Mouse (Mus musculus) left cerebral cortex, adult 11 months (tissue): ENCODE results near the gene Colgalt2.
"Not testable (repeated sequence)": the region's sequence is repeated elsewhere in the genome, so short reads cannot be mapped to it uniquely, and the experiment has no call there.

ENCODE experiments used
- DNase-seq: peaks from one replicate; pipeline ENCODE4 v3.0.0; 2022; ENCODE audit warnings: low spot score

Colgalt2 gene

GRCm38 (mm10) chr1:152399790-152400555 is at the start of gene Colgalt2:
Gene Colgalt2, plus strand, starts transcription at chr1:152399830.
- DNase-seq: no peak

DNA sequence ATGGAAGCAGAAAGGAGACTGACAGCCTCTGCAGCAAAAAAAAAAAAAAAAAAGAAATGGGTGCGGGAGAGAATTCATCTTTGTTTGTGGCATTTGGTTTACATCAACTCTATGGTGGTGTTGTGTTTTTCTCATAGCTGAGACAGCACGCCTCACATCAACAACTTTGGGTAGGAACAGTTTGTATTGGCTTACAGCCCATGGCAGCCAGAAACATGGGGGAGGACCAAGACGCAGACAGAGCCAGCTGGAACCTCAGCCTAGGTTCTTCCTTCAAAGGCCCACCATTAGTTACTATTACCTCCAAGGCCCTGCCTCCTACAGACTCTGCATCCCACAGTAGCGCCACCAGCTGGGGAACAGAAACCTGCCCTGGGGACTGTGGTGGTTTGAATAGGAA is 42.9 kb upstream of the Colgalt2 start:
- no peak for DNase-seq

DNA sequence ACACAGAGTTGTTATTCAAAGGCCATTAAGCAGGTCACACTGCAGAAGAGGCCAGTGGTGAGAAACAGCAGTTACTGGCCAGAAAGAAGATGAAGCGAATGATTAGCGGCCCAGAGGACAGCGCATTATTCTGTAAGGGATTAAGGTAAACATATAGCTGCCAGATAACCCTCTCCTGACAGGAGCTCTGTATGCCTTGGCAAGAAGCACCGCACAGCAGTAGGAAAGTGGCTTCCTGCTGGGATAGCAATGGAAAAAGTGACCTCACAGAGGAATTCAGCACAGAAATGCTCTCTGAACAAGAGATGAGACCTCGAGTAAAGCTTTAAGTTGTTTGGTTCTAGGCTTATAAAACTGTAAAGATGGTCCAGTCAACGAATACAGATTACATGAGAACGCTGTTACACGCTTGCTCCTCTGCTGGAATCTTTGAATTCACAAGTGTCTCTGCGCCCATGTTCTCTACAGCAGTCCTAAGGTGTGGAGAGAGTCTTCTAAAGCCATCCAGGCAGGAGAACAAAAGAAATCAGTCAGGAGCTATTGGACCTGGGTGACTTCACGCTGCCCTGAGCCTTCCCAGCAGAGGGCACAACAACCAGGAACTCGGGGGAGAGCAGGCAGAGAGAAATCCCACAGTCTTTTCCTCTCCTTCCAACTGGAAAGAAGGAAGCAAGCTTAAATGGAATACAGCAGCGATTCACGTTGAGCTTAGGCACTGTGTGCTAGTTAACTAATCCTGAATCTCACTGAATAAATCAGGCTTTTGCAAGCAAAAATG is 31.1 kb upstream of the Colgalt2 start:
- DNase-seq: no peak

GRCm38 (mm10) chr1:152369139-152369538 is 30.5 kb upstream of the Colgalt2 start:
- DNase-seq: peak; percentile 64

- DNase-seq: no peak
Measured at GRCm38 (mm10) chr1:152378311-152378710, 21.3 kb upstream of the Colgalt2 start.

GRCm38 (mm10) chr1:152384589-152384988 is 15.0 kb upstream of the Colgalt2 start:
- DNase-seq: no peak

DNA sequence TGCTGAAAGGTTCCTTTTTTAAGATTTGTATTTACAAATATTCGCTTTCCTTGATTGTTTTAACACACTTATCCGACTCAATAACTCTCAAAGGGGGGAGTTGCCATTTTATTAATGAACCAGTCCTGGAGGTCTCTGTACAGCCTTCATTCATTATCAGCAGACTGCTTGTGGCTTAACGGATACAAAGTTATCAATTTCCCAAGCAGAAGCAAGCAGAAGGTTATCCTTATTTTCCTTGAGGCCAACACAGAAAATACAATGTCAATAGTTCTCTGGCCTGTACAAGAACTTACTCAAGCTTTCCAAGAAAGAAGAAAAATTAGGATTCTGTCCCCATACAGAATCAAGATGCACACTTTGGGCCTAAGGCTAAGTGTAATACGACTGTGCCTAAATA is 13.9 kb upstream of the Colgalt2 start:
- DNase-seq: not testable (repeated sequence)

DNA sequence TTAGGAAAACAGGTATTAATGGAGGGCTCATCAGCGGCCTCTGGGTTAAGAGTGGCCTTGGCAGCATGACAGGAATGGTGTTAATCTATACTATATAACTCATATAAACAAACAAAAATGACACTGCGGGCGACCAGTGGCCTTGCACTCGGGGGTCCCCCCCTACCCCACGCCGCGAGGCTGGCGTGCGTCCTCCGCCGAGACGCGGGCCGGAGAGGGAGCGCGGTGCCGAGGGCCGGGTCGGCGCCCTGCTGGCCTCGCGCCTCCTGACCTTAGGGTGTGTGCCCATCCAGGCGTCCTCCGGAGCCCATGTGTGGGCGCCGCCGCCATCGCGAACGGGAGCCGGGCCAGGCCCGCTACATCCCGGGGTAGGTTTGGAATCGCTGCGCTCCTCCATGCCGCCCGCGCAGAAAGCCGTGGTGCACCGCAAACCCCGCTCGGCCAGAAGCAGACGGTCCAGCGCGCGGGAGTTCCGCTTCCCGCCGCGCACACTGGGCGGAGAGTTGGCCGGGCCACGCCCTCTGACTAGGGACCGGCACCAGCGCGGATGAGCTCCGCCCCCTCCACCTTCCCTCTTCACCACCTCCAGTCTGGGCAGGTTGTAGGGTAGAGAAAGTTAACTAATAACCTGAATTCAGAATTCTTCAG is 13.3 kb upstream of the Colgalt2 start, which contains the start of gene Tsen15:
Gene Tsen15 (minus strand): TSS at position 501 of the 648 bp plus-strand sequence.
- DNase-seq: peak; percentile 73

GRCm38 (mm10) chr1:152389271-152389670 is 10.4 kb upstream of the Colgalt2 start:
- no peak for DNase-seq

GRCm38 (mm10) chr1:152394137-152394536 is 5.5 kb upstream of the Colgalt2 start:
- no peak for DNase-seq

- DNase-seq: no peak
Measured at GRCm38 (mm10) chr1:152394956-152395515, 4.6 kb upstream of the Colgalt2 start.

DNA sequence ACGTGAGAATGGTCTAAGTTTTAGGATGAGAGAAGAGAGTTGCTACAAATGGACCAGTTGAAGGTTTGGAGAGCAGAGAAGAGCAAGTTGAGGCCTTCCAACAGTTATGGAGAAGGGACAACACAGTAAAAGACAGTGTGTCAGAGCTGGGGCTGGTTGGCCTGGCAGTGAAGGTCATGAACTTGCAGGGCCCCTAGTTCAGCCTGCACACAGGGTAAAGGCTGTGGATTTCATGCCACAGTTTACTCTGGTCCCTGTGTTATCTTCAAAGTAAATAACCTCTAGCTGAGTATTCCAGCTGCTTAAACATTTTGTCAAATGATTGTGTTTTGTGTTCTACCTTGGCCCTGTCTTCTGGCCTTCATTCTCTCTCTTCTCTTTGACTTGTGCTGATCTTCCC is 922 bp upstream of the Colgalt2 start:
- no peak for DNase-seq

DNA sequence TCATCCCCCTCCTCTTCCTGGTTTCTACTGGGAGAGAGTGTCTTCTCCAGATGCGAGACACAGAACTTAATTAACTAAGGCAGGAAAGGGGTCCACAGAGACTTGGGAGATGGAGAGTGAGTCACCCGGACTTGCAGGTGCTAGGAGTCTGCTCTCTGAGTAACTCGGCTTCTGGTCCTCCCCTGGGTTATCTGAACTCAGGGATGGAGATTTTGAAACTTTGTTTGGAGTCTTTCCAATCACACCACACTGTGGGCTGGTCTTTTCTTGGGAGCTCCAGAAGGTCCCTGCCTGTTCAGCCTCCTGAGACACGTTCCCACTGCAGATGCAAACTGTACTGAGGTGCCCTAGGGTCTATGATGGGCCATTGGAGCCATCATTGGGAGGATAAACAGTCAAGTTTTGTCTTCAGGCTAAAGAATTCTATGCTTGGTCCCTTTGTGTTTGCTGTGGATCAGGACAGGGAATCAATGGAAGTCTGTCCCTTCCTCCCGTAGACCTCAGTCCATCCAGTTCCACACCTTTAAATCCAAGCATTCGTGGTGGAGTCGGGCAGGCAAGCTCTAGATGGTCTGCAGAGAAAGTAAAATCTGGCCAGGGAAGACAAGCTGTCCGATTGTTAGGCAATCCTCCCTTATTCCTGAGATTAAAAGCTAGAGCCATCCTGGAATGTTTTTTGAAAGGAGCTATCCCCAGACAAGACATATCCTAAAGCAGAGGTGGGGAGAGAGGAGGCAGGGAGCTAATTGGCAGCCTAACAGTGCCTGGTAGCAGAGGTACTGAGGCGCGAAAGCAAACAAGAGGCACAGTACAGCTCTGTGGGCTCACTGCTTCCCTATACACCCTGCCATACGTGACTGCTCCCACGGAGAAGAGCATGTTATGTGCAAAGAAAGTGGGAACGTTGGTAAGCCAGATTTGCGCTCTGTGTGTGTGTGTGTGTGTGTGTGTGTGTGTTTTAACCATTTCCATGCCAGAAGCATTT is 1.2 kb downstream of the Colgalt2 start:
- DNase-seq: no peak

GRCm38 (mm10) chr1:152407021-152407946 is 7.7 kb downstream of the Colgalt2 start:
- no peak for DNase-seq

DNA sequence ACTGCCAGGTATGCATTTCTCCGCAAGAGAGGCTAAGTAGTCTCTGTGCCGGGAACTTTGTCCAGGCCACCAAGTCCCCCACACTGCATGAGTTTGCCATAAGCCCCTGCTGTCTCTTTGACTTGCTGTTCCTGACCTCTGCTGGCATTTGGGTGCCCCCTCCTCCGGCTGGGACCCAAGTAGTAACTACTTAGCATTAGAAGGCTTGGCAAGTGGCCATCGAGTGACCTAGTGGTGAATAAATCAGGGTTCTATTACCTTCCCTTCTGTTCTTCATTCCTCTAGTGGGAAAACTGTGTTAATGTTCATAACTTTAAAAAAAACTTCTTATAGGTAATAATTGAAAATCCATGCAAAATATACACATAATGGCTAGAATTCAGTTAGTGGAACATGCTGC is 9.7 kb downstream of the Colgalt2 start:
- no peak for DNase-seq

DNA sequence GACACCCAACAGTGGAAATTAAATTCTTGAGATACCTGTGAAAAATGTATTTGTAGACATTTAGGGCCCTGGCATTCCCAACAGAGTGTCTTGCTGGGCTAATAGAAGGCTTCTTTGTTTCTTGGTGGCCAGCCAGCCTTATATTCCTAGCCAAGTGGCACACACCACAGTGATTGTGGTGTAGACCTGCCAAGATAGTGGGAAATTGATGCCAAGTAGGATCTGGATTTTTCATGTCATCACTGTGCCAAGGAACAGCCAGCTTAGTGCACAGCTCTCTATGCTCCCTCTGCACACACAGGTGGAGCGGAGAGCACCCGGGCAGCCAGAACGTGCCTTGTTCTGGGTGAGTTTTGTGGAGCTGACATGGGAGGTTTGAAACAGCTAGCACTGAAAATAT is 11.0 kb downstream of the Colgalt2 start:
- no peak for DNase-seq

DNA sequence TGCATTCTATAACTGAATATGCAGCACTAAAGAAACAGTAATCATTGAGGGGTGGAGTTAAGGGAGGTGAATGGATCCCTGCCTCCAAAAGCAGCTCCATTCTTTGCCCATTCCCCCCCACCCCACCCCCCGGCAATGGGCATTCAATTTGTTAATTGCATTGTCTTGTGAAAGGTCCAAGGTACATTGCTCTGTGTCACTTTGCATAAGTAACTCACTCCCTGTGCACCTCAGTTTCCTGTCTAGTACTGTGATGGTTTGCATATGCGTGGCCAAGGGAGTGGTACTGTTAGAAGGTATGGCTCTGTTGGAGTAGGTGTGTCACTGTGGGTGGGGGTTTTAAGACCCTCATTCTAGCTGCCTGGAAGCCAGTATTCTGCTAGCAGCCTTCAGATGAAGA is 13.5 kb downstream of the Colgalt2 start:
- DNase-seq: no peak

DNA sequence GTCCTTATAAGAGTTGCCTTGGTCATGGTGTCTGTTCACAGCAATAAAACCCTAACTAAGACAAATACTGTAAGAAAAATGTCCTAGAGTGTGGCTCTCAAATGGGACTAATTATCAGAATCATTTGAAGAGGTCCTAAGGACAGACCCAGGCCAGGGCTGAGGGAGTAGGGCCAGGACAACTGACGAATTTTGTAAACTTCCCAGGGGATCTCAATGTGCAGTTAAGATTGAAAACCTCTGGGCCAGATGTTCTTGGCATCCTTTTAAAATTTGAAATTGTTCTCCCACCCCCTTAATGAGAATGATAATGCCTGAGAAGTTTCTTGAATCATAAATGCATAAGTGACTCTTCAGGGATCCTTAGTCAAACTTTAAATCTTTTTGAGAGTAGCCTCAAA is 14.3 kb downstream of the Colgalt2 start:
- no peak for DNase-seq

DNA sequence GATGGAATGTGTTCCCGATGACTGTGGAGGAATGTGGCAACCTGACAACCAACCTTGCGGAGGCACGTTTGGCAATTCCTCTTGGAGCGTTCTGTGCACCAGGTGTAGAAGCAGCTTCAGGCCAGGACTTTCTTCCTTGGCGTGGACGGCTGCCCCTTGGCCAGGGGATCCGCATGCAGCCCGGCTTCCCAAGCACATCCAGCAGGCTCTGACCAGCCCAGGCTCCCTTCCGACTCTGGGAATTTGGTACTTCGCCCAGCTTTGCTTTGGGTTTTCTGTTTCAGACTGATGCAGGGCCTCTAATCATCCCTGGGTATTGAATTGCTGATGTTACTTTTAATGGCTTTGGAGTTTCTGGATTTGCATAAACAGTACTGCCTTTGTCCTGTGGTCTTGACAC is 14.8 kb downstream of the Colgalt2 start:
- peak; percentile 6 for DNase-seq

DNA sequence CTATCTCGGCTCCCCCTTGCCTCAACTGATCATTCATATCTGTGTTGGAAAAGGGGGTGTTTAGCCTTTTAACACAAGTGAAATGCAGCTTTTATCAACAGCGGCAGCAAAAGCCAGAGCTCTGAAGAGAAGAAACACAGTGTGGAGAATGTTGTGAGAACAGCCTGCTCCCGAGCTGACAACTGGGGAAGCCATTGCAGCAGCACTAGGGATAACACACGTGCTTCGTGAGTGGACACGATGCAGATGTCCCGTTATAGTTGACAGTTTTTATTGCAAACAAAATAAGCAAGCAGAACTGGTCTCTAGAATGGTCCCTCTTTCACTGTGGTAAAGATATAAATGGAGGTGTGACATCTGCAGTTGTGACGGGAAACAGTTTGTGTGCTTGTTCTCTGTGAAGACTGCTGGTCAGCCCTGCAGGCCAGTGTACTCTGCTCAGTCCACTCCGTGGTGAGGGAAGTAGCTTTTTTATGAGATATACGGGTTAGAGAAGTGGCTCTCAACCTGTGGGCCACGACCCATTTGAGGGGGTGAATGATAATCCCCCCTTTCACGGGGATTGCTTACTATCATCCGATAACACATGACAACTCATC is 16.8 kb downstream of the Colgalt2 start:
- no peak for DNase-seq
